Mouse (Mus musculus) adrenal gland, adult 18-20 months (tissue): ENCODE data around the gene Bcl3. TPM values are rescaled to one million over a fixed set of nuclear protein-coding genes. Genes with fewer than 3 reads are reported as not detected.
"Not testable (repeated sequence)": the region's sequence is repeated elsewhere in the genome, so short reads cannot be mapped to it uniquely, and the experiment has no call there.

Source experiments
- DNase-seq, 2 experiments: peaks; one replicate each; pipeline ENCODE4 v3.0.0; 2021 to 2022; ENCODE audit warnings: low spot score in 2 of 2
- total RNA-seq, 2 experiments: library from RNA; stranded (reverse); gene quantifications; 1 replicate in 1 of 2; 2 replicates in 1 of 2; pipeline ENCODE4 v1.2.3; 2021

Gene Bcl3
- total RNA-seq, 2 experiments from 2014 or later, result 21.9 to 34.8 TPM

GRCm38 (mm10) chr7:19809369-19809768, 13.2 kb downstream of the Bcl3 start:
- DNase-seq, result peak in 1 of 2 experiments; percentile 51

- DNase-seq, result no peak
These were observed 16.1 kb downstream of the Bcl3 start for GRCm38 (mm10) chr7:19806356-19806969.

- DNase-seq, result peak; percentile 84
These were observed 19.6 kb downstream of the Bcl3 start for GRCm38 (mm10) chr7:19802995-19803394.

GRCm38 (mm10) chr7:19800764-19801163, 21.8 kb downstream of the Bcl3 start:
- DNase-seq, result peak in 1 of 2 experiments; percentile 45

- peak; percentile 81 to 83 for DNase-seq
These were observed 25.6 kb downstream of the Bcl3 start, which contains the start of gene Cblc for GRCm38 (mm10) chr7:19796697-19797588. TSS of gene Cblc (minus strand) at chr7:19796809.

- no peak for DNase-seq
These were observed 26.3 kb downstream of the Bcl3 start for GRCm38 (mm10) chr7:19796254-19796653.

GRCm38 (mm10) chr7:19795236-19795635, 27.3 kb downstream of the Bcl3 start:
- DNase-seq, result no peak

- no peak for DNase-seq
These were observed 29.6 kb downstream of the Bcl3 start for GRCm38 (mm10) chr7:19792701-19793630.

- DNase-seq, result not testable (repeated sequence)
These were observed 31.1 kb downstream of the Bcl3 start for GRCm38 (mm10) chr7:19791504-19791903.

- DNase-seq, result peak; percentile 97 to 98
These were observed 32.6 kb downstream of the Bcl3 start for GRCm38 (mm10) chr7:19789904-19790347.

- no peak for DNase-seq
These were observed 36.6 kb downstream of the Bcl3 start for GRCm38 (mm10) chr7:19785874-19786458.

- no peak for DNase-seq
These were observed 37.6 kb downstream of the Bcl3 start for GRCm38 (mm10) chr7:19784764-19785535.

GRCm38 (mm10) chr7:19783630-19784029, 38.9 kb downstream of the Bcl3 start:
- DNase-seq, result no peak

GRCm38 (mm10) chr7:19782645-19783044, 39.9 kb downstream of the Bcl3 start:
- DNase-seq, result no peak

GRCm38 (mm10) chr7:19781741-19782140, 40.8 kb downstream of the Bcl3 start:
- no peak for DNase-seq

- DNase-seq, result no peak
These were observed 42.7 kb downstream of the Bcl3 start for GRCm38 (mm10) chr7:19779903-19780302.

- no peak for DNase-seq
These were observed 43.9 kb downstream of the Bcl3 start for GRCm38 (mm10) chr7:19778645-19779044.

- DNase-seq, result no peak
These were observed 45.4 kb downstream of the Bcl3 start for GRCm38 (mm10) chr7:19777049-19777723.

- DNase-seq, result no peak
These were observed 50.9 kb downstream of the Bcl3 start for GRCm38 (mm10) chr7:19771682-19772081.
